9 mouse cellular contexts compared by ENCODE assay signal in the genomic region with DNA sequence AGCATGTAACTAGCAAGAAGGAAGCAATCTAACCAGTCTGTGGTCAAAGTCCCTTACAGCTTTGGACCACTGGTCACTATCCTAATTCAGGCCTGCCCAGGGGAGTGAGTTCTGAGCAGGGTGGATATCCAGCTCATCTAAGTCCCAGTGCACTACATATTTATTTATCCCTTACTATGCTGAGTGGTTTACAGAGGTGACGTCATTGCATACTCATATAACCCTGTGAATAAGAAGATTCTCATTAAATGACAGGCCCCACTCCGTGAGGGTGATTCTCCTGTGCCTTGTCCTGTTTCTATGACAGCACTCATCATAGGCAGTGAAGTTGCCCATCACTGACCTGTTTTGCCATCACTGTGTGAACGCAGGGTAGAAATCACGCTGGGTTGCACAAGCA. TPM values are rescaled to one million over a fixed set of nuclear protein-coding genes. Genes with fewer than 3 reads are reported as not detected.
DNase-seq lines count a peak whose midpoint lies in the region; ATAC-seq and TF ChIP-seq lines count a peak whose summit lies in the region.
"Had no signal": no experiment of that assay in that cellular context is flagged by ENCODE, and none has a peak within 500 bp of the region (broad histone marks: within the 10 kb centered on the region; RNA-seq: fewer than 3 reads in every experiment).

No protein-coding gene starts in this region.

- H3K9me3 ChIP-seq in heart, embryonic 16.5 days (replicated peaks; ENCODE audit: control insufficient read depth, low read length) = no peaks in the 10 kb centered on the region
- H3K9me3 ChIP-seq in hindbrain, embryonic 10.5 days = no peaks in the 10 kb centered on the region
- no peaks in the 10 kb centered on the region for H3K9me3 ChIP-seq in midbrain, embryonic 15.5 days

- no peak for TF ChIP-seq CTCF in cortical plate, adult 2 months (IDR thresholded peaks at IDR 0.05; ENCODE audit: extremely low read depth, insufficient read depth, low read length)

- no peak overlapping the region for H3K4me3 ChIP-seq in heart, embryonic 16.5 days (ENCODE audit: low read length)
- H3K4me3 ChIP-seq in cortical plate, adult 2 months (ENCODE audit: insufficient read depth, low read length) = no peak overlapping the region
- H3K4me3 ChIP-seq in hindbrain, embryonic 10.5 days = 0 out of 2 replicates have a peak overlapping the region, but pooled peaks have one; percentile 7
- H3K4me3 ChIP-seq in midbrain, embryonic 15.5 days = no peak overlapping the region

- 81% methylated on average over 4 of the region's 4 CpGs for WGBS in heart, embryonic 16.5 days
- WGBS in hindbrain, embryonic 10.5 days = 82% methylated on average over 4 of the region's 4 CpGs
- WGBS in midbrain, embryonic 15.5 days = 54% methylated on average over 4 of the region's 4 CpGs

- no peak overlapping the region for H3K9ac ChIP-seq in heart, embryonic 16.5 days (ENCODE audit: low read length)
- peak overlapping the region; percentile 8; the same call in 1 of the 2 replicates for H3K9ac ChIP-seq in midbrain, embryonic 15.5 days

- no peak overlapping the region for H3K4me2 ChIP-seq in heart, embryonic 16.5 days (ENCODE audit: low read depth, low read length)
- H3K4me2 ChIP-seq in midbrain, embryonic 15.5 days = 0 out of 2 replicates have a peak overlapping the region, but pooled peaks have one; percentile 10

- no peak for TF ChIP-seq POLR2A in cortical plate, adult 2 months (IDR thresholded peaks at IDR 0.05; ENCODE audit: extremely low read depth, insufficient read depth, low read length)

- peaks cover 67% of the 10 kb centered on the region for H3K4me1 ChIP-seq in heart, embryonic 16.5 days (ENCODE audit: control insufficient read depth, insufficient read depth, low read length)
- H3K4me1 ChIP-seq in cortical plate, adult 2 months (ENCODE audit: control insufficient read depth, insufficient read depth, low read length) = peaks cover 26% of the 10 kb centered on the region
- peaks cover 77% of the 10 kb centered on the region for H3K4me1 ChIP-seq in hindbrain, embryonic 10.5 days (replicated peaks)
- peaks cover 59% of the 10 kb centered on the region for H3K4me1 ChIP-seq in midbrain, embryonic 15.5 days

- no peaks in the 10 kb centered on the region for H3K27me3 ChIP-seq in heart, embryonic 16.5 days (ENCODE audit: control insufficient read depth, insufficient read depth, low read length)
- H3K27me3 ChIP-seq in hindbrain, embryonic 10.5 days (ENCODE audit: insufficient read depth, poor library complexity, severe bottlenecking) = no peaks in the 10 kb centered on the region
- H3K27me3 ChIP-seq in midbrain, embryonic 15.5 days (replicated peaks) = no peaks in the 10 kb centered on the region

- ATAC-seq in heart, embryonic 16.5 days (replicated peaks; ENCODE audit: extremely low read depth, insufficient read depth, low FRiP score) = no peak
- ATAC-seq in midbrain, embryonic 15.5 days (replicated peaks) = 0 out of 2 replicates have a peak, but pooled peaks have one; percentile 3
- ATAC-seq: inflammation-experienced regulatory T-cells, adult 6 months had no signal

- no peak for DNase-seq in heart, adult 9 months (ENCODE audit: low spot score in 2 of 2)
- DNase-seq in hindbrain, embryonic 10.5 days (ENCODE audit: low spot score) = no peak
- DNase-seq in cerebellum, postnatal 25 days = no peak
- no peak for DNase-seq in kidney, adult 8-10 months
- DNase-seq in thymus, adult 18-20 months = no peak

- peaks cover 26% of the 10 kb centered on the region for H3K36me3 ChIP-seq in heart, embryonic 16.5 days (ENCODE audit: control insufficient read depth, insufficient read depth)
- peaks cover 59% of the 10 kb centered on the region for H3K36me3 ChIP-seq in hindbrain, embryonic 10.5 days
- peaks cover 16% of the 10 kb centered on the region for H3K36me3 ChIP-seq in midbrain, embryonic 15.5 days (replicated peaks)

- peak overlapping the region; percentile 91 for H3K27ac ChIP-seq in heart, embryonic 16.5 days (ENCODE audit: low read length)
- H3K27ac ChIP-seq in cortical plate, adult 2 months (ENCODE audit: insufficient read depth, low read length) = peak overlapping the region; percentile 36; the same call in 1 of the 2 replicates
- peak overlapping the region; percentile 88 for H3K27ac ChIP-seq in hindbrain, embryonic 10.5 days
- peak overlapping the region; percentile 75 for H3K27ac ChIP-seq in midbrain, embryonic 15.5 days

RNA-seq across cellular contexts. Expression of a gene that starts 8.5 kb away (rescaled TPM):
- 18.4 and 18.6 TPM in 2 replicates for polyA plus RNA-seq in heart, embryonic 16.5 days (2015; fragmentation: Nextera tagmentation; extraction: Ambion mirVana)
- 99.9 and 108 TPM in 2 replicates for polyA plus RNA-seq in cortical plate, adult 2 months (2012; rRNA removed)
- 26.0 and 31.7 TPM in 2 replicates for polyA plus RNA-seq in hindbrain, embryonic 10.5 days (2016; fragmentation: Nextera tagmentation; extraction: Ambion mirVana)
- polyA plus RNA-seq in midbrain, embryonic 15.5 days (2015; fragmentation: Nextera tagmentation; extraction: Ambion mirVana) = 47.5 and 49.0 TPM in 2 replicates

RNA-seq across cellular contexts. Expression of a gene that starts 24.3 kb away (rescaled TPM):
- polyA plus RNA-seq in heart, embryonic 16.5 days (2015; fragmentation: Nextera tagmentation; extraction: Ambion mirVana) = 5.7 TPM in 2 replicates
- polyA plus RNA-seq in cortical plate, adult 2 months (2012; rRNA removed) = 320 and 321 TPM in 2 replicates
- 55.0 and 75.5 TPM in 2 replicates for polyA plus RNA-seq in hindbrain, embryonic 10.5 days (2016; fragmentation: Nextera tagmentation; extraction: Ambion mirVana)
- 155 and 165 TPM in 2 replicates for polyA plus RNA-seq in midbrain, embryonic 15.5 days (2015; fragmentation: Nextera tagmentation; extraction: Ambion mirVana)

RNA-seq across cellular contexts. Expression of a gene that starts 35.0 kb away (rescaled TPM):
- 9.9 and 12.9 TPM in 2 replicates for polyA plus RNA-seq in heart, embryonic 16.5 days (2015; fragmentation: Nextera tagmentation; extraction: Ambion mirVana)
- 14.0 and 14.2 TPM in 2 replicates for polyA plus RNA-seq in cortical plate, adult 2 months (2012; rRNA removed)
- 13.8 and 14.0 TPM in 2 replicates for polyA plus RNA-seq in hindbrain, embryonic 10.5 days (2016; fragmentation: Nextera tagmentation; extraction: Ambion mirVana)
- polyA plus RNA-seq in midbrain, embryonic 15.5 days (2015; fragmentation: Nextera tagmentation; extraction: Ambion mirVana) = 14.4 and 17.4 TPM in 2 replicates

RNA-seq across cellular contexts. Expression of a gene that starts 43.0 kb away (rescaled TPM):
- polyA plus RNA-seq in heart, embryonic 16.5 days (2015; fragmentation: Nextera tagmentation; extraction: Ambion mirVana) = 1.8 and 2.6 TPM in 2 replicates
- polyA plus RNA-seq in cortical plate, adult 2 months (2012; rRNA removed) = 4.2 and 4.4 TPM in 2 replicates
- polyA plus RNA-seq in hindbrain, embryonic 10.5 days (2016; fragmentation: Nextera tagmentation; extraction: Ambion mirVana) = 3.3 and 4.3 TPM in 2 replicates
- polyA plus RNA-seq in midbrain, embryonic 15.5 days (2015; fragmentation: Nextera tagmentation; extraction: Ambion mirVana) = 7.6 and 8.4 TPM in 2 replicates

RNA-seq across cellular contexts. Expression of a gene that starts 50.7 kb away (rescaled TPM):
- polyA plus RNA-seq in heart, embryonic 16.5 days (2015; fragmentation: Nextera tagmentation; extraction: Ambion mirVana) = 1.7 and 2.0 TPM in 2 replicates
- polyA plus RNA-seq in cortical plate, adult 2 months (2012; rRNA removed) = 0.31 and 0.59 TPM in 2 replicates
- 7.8 and 12.5 TPM in 2 replicates for polyA plus RNA-seq in hindbrain, embryonic 10.5 days (2016; fragmentation: Nextera tagmentation; extraction: Ambion mirVana)
- 1.5 and 1.9 TPM in 2 replicates for polyA plus RNA-seq in midbrain, embryonic 15.5 days (2015; fragmentation: Nextera tagmentation; extraction: Ambion mirVana)

Comparison
In these comparisons a context has a peak if more than half of its experiments do, and no peak if none do; other contexts are left out.
1. H3K27ac ChIP-seq: peak in every context shown above with its lines; median percentile 91 in heart, embryonic 16.5 days; 88 in hindbrain, embryonic 10.5 days; 75 in midbrain, embryonic 15.5 days; 36 in cortical plate, adult 2 months.